Mouse (Mus musculus) lung, embryonic 14.5 days (tissue): ENCODE measurements around the gene 1700017B05Rik. TPM values are rescaled to one million over a fixed set of nuclear protein-coding genes. Genes with fewer than 3 reads are reported as not detected.
A peak's percentile ranks its signal among the peaks of the same experiment; 100 is the strongest.
"Not testable (repeated sequence)": the region's sequence is repeated elsewhere in the genome, so short reads cannot be mapped to it uniquely, and the experiment has no call there.

ENCODE experiments used
- ATAC-seq: fragments of 200-750 bp; cut with Nextera tagmentation; 2 replicates; pipeline ENCODE4 v1.8.0; 2017; ENCODE audit warnings: mild to moderate bottlenecking, moderate TSS enrichment, moderate library complexity; ENCODE audit not compliant: insufficient read depth
- DNase-seq: peaks from one replicate; pipeline ENCODE4 v3.0.0-alpha.2; 2015
- H3K27ac ChIP-seq: fragments of 300-500 bp; sonication (generic); 2 replicates; pipeline ENCODE4 v1.5.1; 2014; ENCODE audit warnings: low read depth, mild to moderate bottlenecking, moderate library complexity
- H3K27me3 ChIP-seq: fragments of 300-500 bp; sonication (generic); 2 replicates; pipeline ENCODE4 v1.6.1; 2014; ENCODE audit warnings: low read length, control low read depth; ENCODE audit not compliant: insufficient read depth
- H3K36me3 ChIP-seq: fragments of 300-500 bp; sonication (generic); 2 replicates; pipeline ENCODE4 v1.6.1; 2014; ENCODE audit warnings: control low read depth; ENCODE audit not compliant: insufficient read depth
- H3K4me1 ChIP-seq: fragments of 300-500 bp; sonication (generic); 2 replicates; pipeline ENCODE4 v1.6.1; 2014; ENCODE audit warnings: antibody characterized with exemption, control low read depth; ENCODE audit not compliant: insufficient read depth
- H3K4me2 ChIP-seq: fragments of 300-500 bp; sonication (generic); 2 replicates; pipeline ENCODE4 v1.6.1; 2014; ENCODE audit warnings: mild to moderate bottlenecking
- H3K4me3 ChIP-seq: fragments of 300-500 bp; sonication (generic); 2 replicates; pipeline ENCODE4 v1.5.1; 2014; ENCODE audit warnings: low read depth, low read length
- H3K9ac ChIP-seq: fragments of 300-500 bp; sonication (generic); 2 replicates; pipeline ENCODE4 v1.6.1; 2014
- H3K9me3 ChIP-seq: fragments of 300-500 bp; sonication (generic); 2 replicates; pipeline ENCODE4 v1.6.1; 2016; ENCODE audit warnings: low read depth, low read length, control low read depth
- CTCF ChIP-seq: IDR thresholded peaks from 2 replicates; pipeline ENCODE4 v1.5.1; 2016; ENCODE audit warnings: antibody characterized with exemption, low read depth
- WGBS: fragments of 180-500 bp; shearing (Covaris S2); extraction: QIAGEN DNeasy Blood & Tissue Kit; methylation state at CpG from one replicate; pipeline ENCODE4 v1.1.7; 2014; 5-methylcytosine and 5-hydroxymethylcytosine counted together
- polyA plus RNA-seq: library from polyadenylated mRNA; unstranded; fragments of >200 nt; fragmentation: Nextera tagmentation; extraction: Ambion mirVana; gene quantifications from 2 replicates; pipeline ENCODE4 v1.2.1, GENCODE M21; 2014

Gene 1700017B05Rik
- polyA plus RNA-seq, 1 experiment from 2014 or later, result 25.6 TPM

DNA sequence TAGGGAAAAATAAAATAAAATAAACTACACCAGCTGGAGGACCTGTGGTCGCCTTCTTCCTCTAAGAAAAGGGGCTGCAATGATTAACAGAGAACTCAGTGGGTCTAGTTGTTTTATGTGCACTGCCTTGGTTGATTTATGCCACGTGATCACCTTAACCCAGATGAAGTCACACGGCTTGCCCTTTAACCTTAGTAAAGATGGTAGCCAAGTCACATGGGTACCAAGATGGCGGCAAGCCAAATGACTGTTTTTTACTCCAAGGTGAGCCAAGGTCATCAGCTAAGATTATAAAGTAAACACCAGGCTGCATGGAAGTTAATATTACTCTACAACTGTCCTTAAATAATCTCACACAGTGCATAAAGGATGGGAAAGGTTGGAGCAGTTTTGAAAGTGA lies 32.7 kb downstream of the 1700017B05Rik start:
- no peaks in the 10 kb centered on the region for H3K27me3 ChIP-seq
- ATAC-seq (no peak), DNase-seq (peak; percentile 54)
- WGBS, result 47% methylated on average over 4 of the region's 4 CpGs
- peaks cover 6% of the 10 kb centered on the region for H3K4me1 ChIP-seq
- H3K27ac ChIP-seq, result no peak overlapping the region
- H3K9ac ChIP-seq, result no peak overlapping the region
- H3K4me2 ChIP-seq, result no peak overlapping the region
- H3K9me3 ChIP-seq, result no peaks in the 10 kb centered on the region
- no peak for TF ChIP-seq CTCF
- no peak overlapping the region for H3K4me3 ChIP-seq
- H3K36me3 ChIP-seq, result no peaks in the 10 kb centered on the region

DNA sequence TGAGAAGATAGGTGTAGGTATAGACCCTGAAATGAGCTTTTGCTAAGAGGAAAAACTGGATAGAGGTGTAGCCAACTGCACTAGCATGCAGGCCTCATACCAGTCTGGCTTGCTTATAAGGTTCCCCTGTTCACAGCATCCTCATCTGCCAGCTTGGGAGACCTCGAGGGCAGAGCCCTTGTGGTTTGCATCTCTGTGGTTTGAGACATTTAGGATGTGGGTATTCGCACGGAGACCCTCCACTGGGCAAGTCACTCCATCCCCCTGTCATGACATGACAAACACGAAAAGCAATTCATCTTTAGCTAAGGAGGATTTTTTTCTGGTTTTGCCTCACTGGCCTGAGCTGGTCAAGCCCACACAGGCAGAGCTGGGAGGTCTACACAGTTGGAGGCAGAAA lies 34.2 kb downstream of the 1700017B05Rik start:
- no peak for TF ChIP-seq CTCF
- no peak overlapping the region for H3K27ac ChIP-seq
- H3K36me3 ChIP-seq, result no peaks in the 10 kb centered on the region
- no peak overlapping the region for H3K4me3 ChIP-seq
- H3K9me3 ChIP-seq, result no peaks in the 10 kb centered on the region
- 62% methylated on average over 4 of the region's 4 CpGs for WGBS
- no peak overlapping the region for H3K9ac ChIP-seq
- ATAC-seq (no peak), DNase-seq (no peak)
- no peaks in the 10 kb centered on the region for H3K27me3 ChIP-seq
- peaks cover 6% of the 10 kb centered on the region for H3K4me1 ChIP-seq
- no peak overlapping the region for H3K4me2 ChIP-seq

- Histone ChIP-seq H3K9ac (no peak overlapping the region), H3K4me1 (peaks cover 6% of the 10 kb centered on the region), H3K36me3 (no peaks in the 10 kb centered on the region), H3K27ac (no peak overlapping the region), H3K27me3 (no peaks in the 10 kb centered on the region), H3K4me2 (no peak overlapping the region), H3K4me3 (no peak overlapping the region), H3K9me3 (no peaks in the 10 kb centered on the region)
- WGBS, result 66% methylated on average over 5 of the region's 5 CpGs
- ATAC-seq (no peak), DNase-seq (no peak)
- TF ChIP-seq CTCF, result no peak
Observed at GRCm38 (mm10) chr9:57227203-57227602, 35.2 kb downstream of the 1700017B05Rik start.

DNA sequence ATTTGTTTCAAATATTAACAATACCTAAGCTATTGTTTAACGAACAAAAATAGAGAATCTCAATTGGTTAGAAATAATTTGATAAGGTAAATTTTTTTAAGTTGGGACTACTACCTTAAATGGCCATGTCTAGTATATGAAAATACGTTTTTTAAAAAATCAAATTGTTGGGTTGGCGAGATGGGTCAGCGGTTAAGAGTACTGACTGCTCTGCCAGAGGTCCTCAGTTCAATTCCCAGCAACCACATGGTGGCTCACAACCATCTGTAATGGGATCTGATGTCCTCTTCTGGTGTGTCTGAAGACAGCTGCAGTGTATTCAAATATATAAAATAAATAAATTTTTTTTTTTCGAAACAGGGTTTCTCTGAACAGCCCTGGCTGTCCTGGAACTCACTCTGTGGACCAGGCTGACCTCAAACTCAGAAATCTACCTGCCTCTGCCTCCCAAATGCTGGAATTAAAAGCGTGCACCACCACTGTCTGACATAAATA lies 35.7 kb downstream of the 1700017B05Rik start:
- ATAC-seq, DNase-seq, H3K4me3 ChIP-seq, H3K9me3 ChIP-seq, H3K4me2 ChIP-seq, H3K4me1 ChIP-seq, H3K36me3 ChIP-seq, H3K27ac ChIP-seq, H3K9ac ChIP-seq, H3K27me3 ChIP-seq: not testable (repeated sequence)
- 82% methylated on average over 6 of the region's 6 CpGs for WGBS

DNA sequence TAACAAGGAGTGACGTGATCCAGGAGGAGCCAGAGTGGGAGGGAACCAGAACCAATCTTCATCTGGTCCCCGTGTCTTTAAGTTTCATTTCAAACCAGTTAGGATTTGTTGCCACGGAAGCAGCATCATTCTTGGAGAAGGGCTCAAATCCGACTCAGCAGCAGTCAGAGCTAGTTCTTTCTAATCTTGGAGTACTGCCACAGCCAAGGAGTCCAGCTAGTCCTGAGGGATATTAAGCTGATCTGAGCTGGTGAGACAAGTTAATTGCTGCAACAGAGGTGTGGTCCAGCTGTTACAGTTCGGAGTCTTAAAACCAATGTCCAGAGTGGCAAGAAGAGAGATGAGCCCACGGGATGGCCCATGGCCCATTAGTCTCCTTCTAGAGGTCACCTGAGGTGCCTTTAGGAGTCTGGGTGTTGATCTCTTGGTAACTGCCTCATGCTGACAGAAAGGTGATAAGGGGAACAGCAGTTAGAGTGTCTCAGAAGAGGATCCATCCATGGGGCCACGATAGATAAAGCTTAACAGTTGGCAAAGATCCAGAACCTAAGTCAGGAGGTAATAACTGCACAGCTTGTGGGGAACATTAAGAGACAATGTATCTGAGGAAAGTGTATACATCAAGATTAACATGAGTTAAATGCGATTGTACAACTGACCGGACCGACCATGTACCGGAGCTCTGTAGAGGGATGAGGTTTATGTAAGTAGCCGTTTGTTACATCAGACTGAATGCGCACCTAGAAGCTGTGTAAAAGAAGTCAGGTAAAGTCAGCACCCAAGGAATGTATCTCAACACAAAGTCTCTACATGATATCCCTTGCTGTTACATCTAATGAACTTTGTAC lies 36.4 kb downstream of the 1700017B05Rik start:
- peaks cover 6% of the 10 kb centered on the region for H3K4me1 ChIP-seq

GRCm38 (mm10) chr9:57223341-57223740 lies 39.1 kb downstream of the 1700017B05Rik start:
- H3K27me3 ChIP-seq, result no peaks in the 10 kb centered on the region
- DNase-seq (no peak), ATAC-seq (no peak)
- no peak overlapping the region for H3K9ac ChIP-seq
- H3K4me1 ChIP-seq, result no peaks in the 10 kb centered on the region
- no peaks in the 10 kb centered on the region for H3K36me3 ChIP-seq
- H3K4me2 ChIP-seq, result no peak overlapping the region
- H3K9me3 ChIP-seq, result no peaks in the 10 kb centered on the region
- H3K4me3 ChIP-seq, result no peak overlapping the region
- no peak for TF ChIP-seq CTCF
- no peak overlapping the region for H3K27ac ChIP-seq

More for the DNA sequence above, 36.4 kb downstream of the 1700017B05Rik start:
- H3K4me3 ChIP-seq, result no peak overlapping the region
- H3K9me3 ChIP-seq, result no peaks in the 10 kb centered on the region
- TF ChIP-seq CTCF, result no peak
- ATAC-seq (no peak), DNase-seq (no peak)
- no peak overlapping the region for H3K4me2 ChIP-seq
- H3K27me3 ChIP-seq, result no peaks in the 10 kb centered on the region
- H3K27ac ChIP-seq, result no peak overlapping the region
- H3K36me3 ChIP-seq, result no peaks in the 10 kb centered on the region
- no peak overlapping the region for H3K9ac ChIP-seq
- WGBS, result 56% methylated on average over 13 of the region's 13 CpGs

DNA sequence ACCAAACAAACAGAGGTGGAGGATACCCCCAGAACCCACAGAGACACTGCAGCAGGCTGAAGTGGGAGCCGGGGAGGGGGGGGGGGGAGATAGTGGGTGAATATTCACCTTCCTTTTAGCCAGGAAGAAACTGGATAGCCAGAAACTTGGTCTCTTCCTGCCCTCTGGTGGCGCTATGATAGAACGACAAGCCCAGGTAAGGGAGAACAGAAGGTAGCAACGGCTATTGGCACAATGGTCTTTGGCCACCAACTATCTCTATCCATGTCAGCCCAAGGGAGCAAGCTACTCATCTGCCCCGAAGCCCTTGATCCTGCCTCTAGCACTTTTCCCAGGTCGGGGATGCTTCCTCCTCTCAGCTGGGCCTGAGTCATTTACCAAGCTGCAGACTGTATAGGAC lies 42.1 kb downstream of the 1700017B05Rik start:
- Histone ChIP-seq H3K9ac (no peak overlapping the region), H3K27ac (no peak overlapping the region), H3K4me3 (no peak overlapping the region), H3K4me2 (no peak overlapping the region), H3K36me3 (no peaks in the 10 kb centered on the region), H3K9me3 (no peaks in the 10 kb centered on the region), H3K4me1 (no peaks in the 10 kb centered on the region), H3K27me3 (no peaks in the 10 kb centered on the region)
- DNase-seq (peak; percentile 68), ATAC-seq (no peak)
- 15% methylated on average over 6 of the region's 6 CpGs for WGBS
- peak; percentile 77 for TF ChIP-seq CTCF
